Mouse (Mus musculus) limb, embryonic 14.5 days (tissue): ENCODE measurements at regions not wholly inside any gene's neighbourhood (a gene's known extent, or its start where the extent isn't known, plus 50 kb on each side); places are given as distances from the start of the nearest gene placed in this dataset.

ENCODE experiments used
- ATAC-seq: fragments of 200-750 bp; cut with Nextera tagmentation; 2 replicates; pipeline ENCODE4 v1.8.0; 2017; ENCODE audit warnings: low read depth, moderate number of reproducible peaks, moderate TSS enrichment; ENCODE audit not compliant: low FRiP score
- DNase-seq: peaks from one replicate; pipeline ENCODE4 v3.0.0-alpha.2; 2015; ENCODE audit warnings: low spot score
- H3K27ac ChIP-seq: fragments of 300-500 bp; sonication (generic); replicated peaks from 2 replicates; pipeline ENCODE4 v1.5.1; 2014; ENCODE audit warnings: low read depth, mild to moderate bottlenecking, low read length, moderate library complexity, mixed read lengths
- H3K27me3 ChIP-seq: fragments of 300-500 bp; sonication (generic); 2 replicates; pipeline ENCODE4 v1.6.1; 2014; ENCODE audit warnings: low read length, mixed read lengths; ENCODE audit not compliant: control insufficient read depth, insufficient read depth
- H3K36me3 ChIP-seq: fragments of 300-500 bp; sonication (generic); 2 replicates; pipeline ENCODE4 v1.6.1; 2014; ENCODE audit warnings: mild to moderate bottlenecking, low read length, moderate library complexity, mixed read lengths; ENCODE audit not compliant: control insufficient read depth, insufficient read depth
- H3K4me1 ChIP-seq: fragments of 300-500 bp; sonication (generic); 2 replicates; pipeline ENCODE4 v1.6.1; 2014; ENCODE audit warnings: antibody characterized with exemption, low read length, mixed read lengths; ENCODE audit not compliant: control insufficient read depth, insufficient read depth
- H3K4me2 ChIP-seq: fragments of 300-500 bp; sonication (generic); replicated peaks from 2 replicates; pipeline ENCODE4 v1.6.1; 2014; ENCODE audit warnings: low read depth, mild to moderate bottlenecking, low read length, moderate library complexity; ENCODE audit not compliant: severe bottlenecking
- H3K4me3 ChIP-seq: fragments of 300-500 bp; sonication (generic); replicated peaks from 2 replicates; pipeline ENCODE4 v1.5.1; 2014; ENCODE audit warnings: low read length
- H3K9ac ChIP-seq: fragments of 300-500 bp; sonication (generic); 2 replicates; pipeline ENCODE4 v1.6.1; 2014; ENCODE audit warnings: mild to moderate bottlenecking, low read depth, low read length, moderate library complexity; ENCODE audit not compliant: severe bottlenecking
- H3K9me3 ChIP-seq: fragments of 300-500 bp; sonication (generic); 2 replicates; pipeline ENCODE4 v1.6.1; 2016; ENCODE audit warnings: low read length; ENCODE audit not compliant: control insufficient read depth
- POLR2A ChIP-seq: fragments of 200-500 bp; IDR thresholded peaks from 2 replicates; pipeline ENCODE4 v1.8.0; 2012; ENCODE audit warnings: inconsistent platforms, mild to moderate bottlenecking, moderate library complexity, borderline replicate concordance; ENCODE audit not compliant: insufficient read depth, insufficient read length; ENCODE audit errors: extremely low read depth
- WGBS: fragments of 180-500 bp; shearing (Covaris S2); extraction: QIAGEN DNeasy Blood & Tissue Kit; methylation state at CpG from one replicate; pipeline ENCODE4 v1.1.7; 2014; 5-methylcytosine and 5-hydroxymethylcytosine counted together

GRCm38 (mm10) chr12:26206036-26206435, 209.0 kb downstream of the Rnf144a start:
- WGBS = 85% methylated on average over 8 of the region's 8 CpGs
- DNase-seq = no peak
- ATAC-seq = no peak
- H3K9ac ChIP-seq = no peak overlapping the region
- H3K27me3 ChIP-seq = no peaks in the 10 kb centered on the region
- H3K4me2 ChIP-seq = no peak overlapping the region
- TF ChIP-seq POLR2A = no peak
- H3K36me3 ChIP-seq = no peaks in the 10 kb centered on the region
- no peaks in the 10 kb centered on the region for H3K4me1 ChIP-seq
- H3K27ac ChIP-seq = no peak overlapping the region
- H3K9me3 ChIP-seq = no peaks in the 10 kb centered on the region
- no peak overlapping the region for H3K4me3 ChIP-seq

DNA sequence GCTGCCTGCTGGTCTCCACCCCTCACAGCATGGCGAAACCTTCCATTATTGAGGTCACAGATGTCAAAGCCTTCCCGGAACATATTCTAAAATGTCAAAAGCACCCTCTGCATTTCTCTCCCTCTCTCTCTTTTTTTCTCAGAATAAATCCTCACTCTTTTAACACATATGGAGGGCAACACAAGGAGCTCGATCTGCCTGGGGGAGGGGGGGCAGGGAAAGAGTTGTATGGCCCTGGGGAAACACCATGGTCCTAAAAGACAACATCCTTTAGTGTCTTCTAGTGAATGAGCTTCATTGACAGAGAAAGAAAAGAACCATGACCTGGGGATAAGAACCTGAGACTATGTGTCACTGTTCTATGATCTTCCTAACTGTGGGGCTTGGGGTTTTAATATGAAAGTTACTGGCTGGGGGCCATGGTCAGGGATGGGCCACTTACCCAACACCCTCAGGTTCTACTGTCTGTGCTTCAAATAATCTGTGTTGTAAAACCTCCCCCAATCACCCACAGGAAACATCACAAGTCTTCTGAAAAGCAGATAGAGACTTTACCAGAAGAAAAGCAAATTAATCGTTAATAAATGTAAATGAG, 223.0 kb downstream of the Rnf144a start:
- Histone ChIP-seq H3K4me3 (no peak overlapping the region), H3K9me3 (no peaks in the 10 kb centered on the region), H3K4me2 (no peak overlapping the region), H3K4me1 (0 out of 2 replicates have a peak, but pooled peaks cover 8% of the 10 kb centered on the region), H3K9ac (no peak overlapping the region), H3K27me3 (no peaks in the 10 kb centered on the region), H3K36me3 (no peaks in the 10 kb centered on the region), H3K27ac (no peak overlapping the region)
- no peak for TF ChIP-seq POLR2A
- 57% methylated on average over 4 of the region's 4 CpGs for WGBS
- ATAC-seq (no peak), DNase-seq (no peak)

DNA sequence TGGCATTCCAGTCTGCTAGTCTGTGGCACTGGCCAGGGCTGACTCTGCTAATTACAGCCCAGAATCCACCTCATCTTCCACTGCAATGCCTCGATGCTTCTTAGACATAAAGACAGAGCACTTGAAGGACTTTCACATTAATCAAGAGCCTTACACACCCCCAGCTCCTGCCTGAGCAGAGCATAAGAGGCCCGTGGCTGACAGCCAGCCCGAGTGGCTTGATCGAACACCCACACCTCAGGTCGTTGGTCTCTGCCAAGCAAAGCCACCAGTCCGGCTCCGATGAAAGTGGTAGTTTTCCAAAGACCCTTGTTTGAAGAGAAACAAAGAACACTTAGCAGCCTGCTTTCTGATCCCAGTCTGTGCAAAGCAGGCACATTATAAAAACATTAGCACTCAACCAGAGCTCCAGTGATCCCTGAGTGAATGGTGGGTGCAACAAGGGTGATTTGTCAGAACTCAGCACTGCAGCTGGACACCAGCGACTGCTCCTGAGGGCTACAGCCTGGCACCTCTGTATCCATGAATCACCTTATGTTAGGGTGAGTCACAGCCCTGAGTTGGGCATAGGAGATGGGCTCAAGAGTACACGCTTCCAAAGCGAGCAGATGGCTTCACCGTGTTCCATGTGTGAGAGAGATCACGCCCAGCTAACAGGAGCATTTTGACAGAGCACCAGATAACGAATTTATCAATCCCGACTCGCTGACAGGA, 223.6 kb downstream of the Rnf144a start:
- no peak overlapping the region for H3K27ac ChIP-seq
- H3K4me1 ChIP-seq = 0 out of 2 replicates have a peak, but pooled peaks cover 8% of the 10 kb centered on the region
- no peaks in the 10 kb centered on the region for H3K36me3 ChIP-seq
- no peak overlapping the region for H3K9ac ChIP-seq
- ATAC-seq (no peak), DNase-seq (no peak)
- H3K27me3 ChIP-seq = no peaks in the 10 kb centered on the region
- TF ChIP-seq POLR2A = no peak
- 42% methylated on average over 15 of the region's 15 CpGs for WGBS
- H3K9me3 ChIP-seq = no peaks in the 10 kb centered on the region
- H3K4me2 ChIP-seq = no peak overlapping the region
- H3K4me3 ChIP-seq = no peak overlapping the region

DNA sequence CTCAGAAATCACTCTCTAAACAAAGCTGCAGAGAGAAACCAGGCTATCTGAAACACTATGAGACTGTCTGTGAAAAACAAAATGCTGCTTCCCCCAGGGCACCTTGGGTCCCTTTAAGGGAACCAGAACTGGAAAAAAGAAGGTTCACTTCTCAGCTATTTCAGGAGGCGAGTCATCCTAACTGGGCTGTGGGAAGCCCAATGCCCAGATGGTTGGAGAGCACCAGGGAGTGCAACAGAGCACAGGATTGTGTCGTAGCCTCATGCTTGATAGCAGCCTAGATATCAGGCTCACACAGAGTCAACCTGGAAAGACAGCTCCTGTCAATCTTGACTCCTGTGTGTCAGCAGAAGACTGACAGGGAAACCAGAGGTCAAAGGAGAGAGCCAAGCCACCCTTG, 226.1 kb downstream of the Rnf144a start:
- ATAC-seq (no peak), DNase-seq (no peak)
- WGBS = 75% methylated on average over 2 of the region's 2 CpGs
- Histone ChIP-seq H3K4me2 (no peak overlapping the region), H3K4me3 (no peak overlapping the region), H3K27me3 (no peaks in the 10 kb centered on the region), H3K9me3 (no peaks in the 10 kb centered on the region), H3K36me3 (no peaks in the 10 kb centered on the region), H3K9ac (no peak overlapping the region), H3K27ac (no peak overlapping the region), H3K4me1 (0 out of 2 replicates have a peak, but pooled peaks cover 8% of the 10 kb centered on the region)
- no peak for TF ChIP-seq POLR2A

DNA sequence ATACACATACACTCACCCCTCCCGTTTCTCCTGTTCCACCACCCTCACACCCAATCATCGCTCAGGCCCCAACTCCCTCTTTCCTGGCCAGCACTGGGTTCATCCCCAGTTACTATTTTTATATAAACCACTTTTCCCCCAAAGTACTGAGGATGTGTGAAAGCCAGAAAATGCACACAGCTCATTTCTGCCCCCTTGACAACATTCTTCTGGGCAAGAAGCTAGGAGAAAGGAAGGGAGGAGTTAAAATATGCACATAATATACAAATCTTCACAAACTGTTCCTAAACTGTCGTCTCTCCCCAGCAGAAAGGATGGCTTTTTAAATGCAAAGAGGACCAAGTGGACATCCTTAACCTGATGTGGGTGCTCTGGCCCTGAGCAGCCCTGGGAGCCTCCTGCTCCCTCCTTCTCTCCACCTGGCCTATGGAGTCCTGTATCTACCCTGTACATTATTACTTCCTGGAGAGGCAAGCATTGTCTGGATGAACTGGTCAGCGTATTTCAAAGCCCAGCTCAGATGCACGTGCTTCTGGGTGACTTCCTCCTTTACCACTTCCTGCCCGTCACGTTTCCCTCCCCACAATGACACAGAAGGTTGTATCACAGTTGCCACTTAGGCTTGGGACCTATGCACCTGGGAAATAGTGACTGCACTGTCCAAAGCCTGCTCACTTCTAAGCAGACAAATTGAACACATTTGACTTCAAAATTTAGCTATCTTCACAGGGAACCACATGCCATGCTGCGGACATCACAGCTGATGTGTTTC, 227.8 kb downstream of the Rnf144a start:
- TF ChIP-seq POLR2A = no peak
- Histone ChIP-seq H3K36me3 (no peaks in the 10 kb centered on the region), H3K4me2 (no peak overlapping the region), H3K4me1 (0 out of 2 replicates have a peak, but pooled peaks cover 8% of the 10 kb centered on the region), H3K9me3 (no peaks in the 10 kb centered on the region), H3K27me3 (no peaks in the 10 kb centered on the region), H3K9ac (no peak overlapping the region), H3K4me3 (no peak overlapping the region), H3K27ac (no peak overlapping the region)
- no peak for ATAC-seq
- no peak for DNase-seq
- 78% methylated on average over 8 of the region's 8 CpGs for WGBS
